Mouse (Mus musculus): ENCODE measurements around the gene Rab4a. TPM values are rescaled to one million over a fixed set of nuclear protein-coding genes. Genes with fewer than 3 reads are reported as not detected.

Gene Rab4a
- polyA plus RNA-seq, 1 experiment, result not detected

- 55% methylated on average over 8 of the region's 8 CpGs for WGBS
- peaks cover 23% of the 10 kb centered on the region for H3K4me1 ChIP-seq (ENCODE audit: control insufficient read depth, insufficient read depth, low read length)
- TF ChIP-seq CTCF (IDR thresholded peaks at IDR 0.05; ENCODE audit: insufficient read depth, low read depth, low read length) (no peak), POLR2A (IDR thresholded peaks at IDR 0.05; ENCODE audit: insufficient read depth, low read depth, low read length) (no peak)
- no peak overlapping the region for H3K4me3 ChIP-seq (ENCODE audit: insufficient read depth, low read depth, low read length)
- H3K27ac ChIP-seq (ENCODE audit: insufficient read depth, low read depth, low read length), result no peak overlapping the region; the same call in 1 of the 2 replicates
Observed at GRCm38 (mm10) chr8:123816939-123817338, 11.2 kb downstream of the Rab4a start.

DNA sequence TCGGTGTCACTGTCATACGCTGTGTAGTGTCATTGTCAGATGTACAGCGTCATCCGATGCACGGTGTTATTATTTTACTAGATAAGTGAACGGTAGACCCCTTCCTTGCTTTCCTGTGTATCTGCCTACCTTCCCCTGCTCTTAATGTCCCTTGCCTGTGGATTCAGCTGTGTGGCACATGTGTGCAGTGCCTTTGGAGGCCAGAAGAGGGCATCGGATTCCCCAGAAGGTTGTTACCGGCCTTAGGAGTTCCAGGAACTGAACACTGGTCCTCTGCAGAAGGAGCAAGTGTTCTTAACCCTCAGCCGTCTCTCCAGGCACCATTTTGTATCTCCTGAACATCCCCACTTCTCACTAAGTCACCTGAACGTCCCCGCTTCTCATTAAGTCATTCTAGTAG lies 12.0 kb downstream of the Rab4a start:
- TF ChIP-seq CTCF (IDR thresholded peaks at IDR 0.05; ENCODE audit: insufficient read depth, low read depth, low read length) (no peak), POLR2A (IDR thresholded peaks at IDR 0.05; ENCODE audit: insufficient read depth, low read depth, low read length) (no peak)
- Histone ChIP-seq H3K4me3 (ENCODE audit: insufficient read depth, low read depth, low read length) (no peak overlapping the region), H3K27ac (ENCODE audit: insufficient read depth, low read depth, low read length) (no peak overlapping the region), H3K4me1 (ENCODE audit: control insufficient read depth, insufficient read depth, low read length) (peaks cover 23% of the 10 kb centered on the region)
- WGBS, result 93% methylated on average over 11 of the region's 11 CpGs

DNA sequence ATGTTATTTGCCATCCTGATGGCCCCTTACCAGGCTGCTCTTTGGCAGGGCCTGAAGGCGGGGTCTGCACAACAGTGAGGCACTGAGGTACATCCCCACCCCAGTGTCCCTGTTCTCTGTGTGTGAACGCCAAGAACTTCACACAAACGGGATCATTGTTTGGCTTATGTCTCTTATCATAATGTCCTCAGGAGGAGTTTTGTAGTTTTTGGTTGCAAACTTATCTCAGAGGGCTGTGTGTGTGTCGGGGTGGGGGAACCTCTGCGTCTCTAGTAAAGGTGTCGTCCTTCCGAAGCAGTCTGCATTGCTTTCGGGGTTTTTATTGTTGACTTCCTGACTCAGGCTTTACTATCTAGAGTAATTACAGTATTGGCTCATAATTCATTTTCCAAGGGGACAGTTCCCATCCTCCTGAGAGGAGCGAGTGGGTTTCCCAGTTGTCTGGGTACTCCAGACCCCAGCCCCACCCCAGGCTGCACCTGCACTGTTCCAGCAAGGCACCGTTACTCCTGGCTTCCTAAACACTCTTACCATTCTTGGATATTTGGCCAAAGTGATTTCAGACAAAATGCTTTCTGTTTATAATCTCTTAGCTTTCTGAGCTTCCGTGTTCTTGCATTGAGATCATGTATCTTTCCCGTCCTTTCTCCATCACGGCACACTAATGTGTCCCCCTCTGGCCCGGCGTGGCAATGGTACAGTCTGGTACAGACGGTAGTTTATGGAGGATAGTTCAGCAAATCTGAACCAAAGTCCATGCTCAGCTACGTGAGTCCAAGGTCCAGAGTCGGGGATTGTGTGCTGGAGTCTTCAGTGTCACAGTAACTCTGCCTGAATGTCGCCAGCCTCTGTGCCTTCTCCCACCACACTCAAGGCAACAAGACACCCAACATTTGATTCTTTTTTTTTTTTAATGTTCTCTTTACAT lies 14.2 kb downstream of the Rab4a start:
- Histone ChIP-seq H3K4me3 (ENCODE audit: insufficient read depth, low read depth, low read length) (no peak overlapping the region), H3K27ac (ENCODE audit: insufficient read depth, low read depth, low read length) (no peak overlapping the region), H3K4me1 (ENCODE audit: control insufficient read depth, insufficient read depth, low read length) (peaks cover 14% of the 10 kb centered on the region)
- WGBS, result 70% methylated on average over 19 of the region's 19 CpGs
- TF ChIP-seq CTCF (IDR thresholded peaks at IDR 0.05; ENCODE audit: insufficient read depth, low read depth, low read length) (no peak), POLR2A (IDR thresholded peaks at IDR 0.05; ENCODE audit: insufficient read depth, low read depth, low read length) (no peak)

- TF ChIP-seq CTCF (IDR thresholded peaks at IDR 0.05; ENCODE audit: insufficient read depth, low read depth, low read length), result no peak
- TF ChIP-seq POLR2A (IDR thresholded peaks at IDR 0.05; ENCODE audit: insufficient read depth, low read depth, low read length), result no peak
- 67% methylated on average over 6 of the region's 6 CpGs for WGBS
- Histone ChIP-seq H3K27ac (ENCODE audit: insufficient read depth, low read depth, low read length) (no peak overlapping the region), H3K4me1 (ENCODE audit: control insufficient read depth, insufficient read depth, low read length) (peaks cover 14% of the 10 kb centered on the region), H3K4me3 (ENCODE audit: insufficient read depth, low read depth, low read length) (no peak overlapping the region)
Observed at GRCm38 (mm10) chr8:123820780-123821179, 15.0 kb downstream of the Rab4a start.

DNA sequence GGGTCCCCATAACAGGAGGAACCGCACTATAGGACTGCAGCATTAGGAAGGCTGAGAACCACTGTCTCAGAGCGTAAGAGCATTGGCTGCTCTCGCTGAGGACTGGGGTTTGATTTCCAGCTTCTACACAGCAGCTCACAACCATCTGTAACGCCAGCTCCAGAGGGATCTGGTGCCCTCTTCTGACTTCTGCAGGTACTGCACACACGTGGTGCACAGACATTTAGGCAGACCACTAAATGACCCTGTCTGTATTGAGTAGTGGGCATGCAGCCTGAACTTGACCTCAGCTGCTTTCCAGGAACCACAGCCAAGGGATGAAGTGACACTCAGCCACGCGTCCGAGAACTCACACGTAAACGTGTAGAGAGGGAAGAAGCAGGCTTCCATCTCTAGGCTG lies 17.3 kb downstream of the Rab4a start:
- Histone ChIP-seq H3K4me1 (ENCODE audit: control insufficient read depth, insufficient read depth, low read length) (peaks cover 5% of the 10 kb centered on the region; the same call in 1 of the 2 replicates), H3K27ac (ENCODE audit: insufficient read depth, low read depth, low read length) (no peak overlapping the region), H3K4me3 (ENCODE audit: insufficient read depth, low read depth, low read length) (no peak overlapping the region)
- 97% methylated on average over 10 of the region's 10 CpGs for WGBS
- no peak for TF ChIP-seq POLR2A (IDR thresholded peaks at IDR 0.05; ENCODE audit: insufficient read depth, low read depth, low read length)
- TF ChIP-seq CTCF (IDR thresholded peaks at IDR 0.05; ENCODE audit: insufficient read depth, low read depth, low read length), result no peak

- WGBS, result 79% methylated on average over 18 of the region's 18 CpGs
Observed at GRCm38 (mm10) chr8:123823532-123824123, 17.8 kb downstream of the Rab4a start.

DNA sequence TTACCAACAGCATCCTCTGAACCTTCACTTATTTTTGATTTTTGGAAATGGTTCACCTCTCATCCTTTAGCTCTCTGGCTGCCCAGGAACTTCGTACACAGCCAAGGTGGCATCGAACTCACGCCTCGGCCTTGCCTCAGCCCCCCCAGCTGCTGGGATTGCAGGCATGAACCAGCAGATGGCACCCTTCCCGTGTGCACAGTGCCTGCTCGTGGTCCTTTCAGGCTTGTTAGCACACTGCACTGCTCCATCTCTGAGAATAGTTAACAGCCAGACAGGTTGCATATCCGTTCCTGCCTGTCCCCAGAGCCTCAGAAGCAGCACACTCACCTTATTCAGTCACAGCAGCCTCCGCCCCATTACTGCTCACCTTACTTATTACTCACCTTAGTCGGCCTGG lies 20.2 kb downstream of the Rab4a start:
- 0 out of 2 replicates have a peak, but pooled peaks have one; percentile 48 for TF ChIP-seq CTCF (IDR thresholded peaks at IDR 0.05; ENCODE audit: insufficient read depth, low read depth, low read length)
- TF ChIP-seq POLR2A (IDR thresholded peaks at IDR 0.05; ENCODE audit: insufficient read depth, low read depth, low read length), result no peak
- H3K27ac ChIP-seq (ENCODE audit: insufficient read depth, low read depth, low read length), result no peak overlapping the region
- no peaks in the 10 kb centered on the region for H3K4me1 ChIP-seq (ENCODE audit: control insufficient read depth, insufficient read depth, low read length)
- WGBS, result 46% methylated on average over 9 of the region's 9 CpGs
- H3K4me3 ChIP-seq (ENCODE audit: insufficient read depth, low read depth, low read length), result no peak overlapping the region

More at GRCm38 (mm10) chr8:123823532-123824123, 17.8 kb downstream of the Rab4a start:
- H3K4me1 ChIP-seq (ENCODE audit: control insufficient read depth, insufficient read depth, low read length), result peaks cover 5% of the 10 kb centered on the region; the same call in 1 of the 2 replicates
- H3K27ac ChIP-seq (ENCODE audit: insufficient read depth, low read depth, low read length), result no peak overlapping the region
- TF ChIP-seq POLR2A (IDR thresholded peaks at IDR 0.05; ENCODE audit: insufficient read depth, low read depth, low read length), result no peak
- no peak for TF ChIP-seq CTCF (IDR thresholded peaks at IDR 0.05; ENCODE audit: insufficient read depth, low read depth, low read length)
- no peak overlapping the region for H3K4me3 ChIP-seq (ENCODE audit: insufficient read depth, low read depth, low read length)

GRCm38 (mm10) chr8:123826758-123827157 lies 21.0 kb downstream of the Rab4a start:
- Histone ChIP-seq H3K4me3 (ENCODE audit: insufficient read depth, low read depth, low read length) (no peak overlapping the region), H3K4me1 (ENCODE audit: control insufficient read depth, insufficient read depth, low read length) (no peaks in the 10 kb centered on the region), H3K27ac (ENCODE audit: insufficient read depth, low read depth, low read length) (no peak overlapping the region)
- 70% methylated on average over 7 of the region's 7 CpGs for WGBS
- no peak for TF ChIP-seq CTCF (IDR thresholded peaks at IDR 0.05; ENCODE audit: insufficient read depth, low read depth, low read length)
- no peak for TF ChIP-seq POLR2A (IDR thresholded peaks at IDR 0.05; ENCODE audit: insufficient read depth, low read depth, low read length)

DNA sequence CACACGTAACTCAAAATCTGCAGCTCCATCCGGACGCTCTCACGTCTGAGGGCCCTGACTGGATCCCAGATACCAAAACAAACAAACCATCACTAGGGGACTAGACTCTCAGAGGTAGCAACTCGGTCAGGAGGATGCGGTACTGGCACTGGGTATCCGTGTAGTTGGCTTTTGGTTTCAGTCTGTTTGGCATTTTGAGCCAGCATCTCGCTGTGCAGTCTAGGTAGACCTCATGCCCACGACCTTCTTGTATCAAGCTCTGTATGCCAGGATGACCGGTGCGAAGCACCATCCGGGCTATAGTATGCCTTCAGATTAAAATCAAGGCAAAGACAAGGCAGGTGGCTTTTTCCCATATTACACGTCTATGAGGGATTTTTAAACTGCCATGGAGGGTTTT lies 21.7 kb downstream of the Rab4a start:
- WGBS, result 88% methylated on average over 13 of the region's 13 CpGs
- Histone ChIP-seq H3K4me3 (ENCODE audit: insufficient read depth, low read depth, low read length) (no peak overlapping the region), H3K4me1 (ENCODE audit: control insufficient read depth, insufficient read depth, low read length) (no peaks in the 10 kb centered on the region), H3K27ac (ENCODE audit: insufficient read depth, low read depth, low read length) (no peak overlapping the region)
- TF ChIP-seq CTCF (IDR thresholded peaks at IDR 0.05; ENCODE audit: insufficient read depth, low read depth, low read length) (no peak), POLR2A (IDR thresholded peaks at IDR 0.05; ENCODE audit: insufficient read depth, low read depth, low read length) (no peak)

Data from olfactory bulb, adult 2 months (tissue).